26 mouse cellular contexts compared by ENCODE assay signal in genomic region chr3:127890008-127890407, GRCm38 (mm10). TPM values are rescaled to one million over a fixed set of nuclear protein-coding genes. Genes with fewer than 3 reads are reported as not detected.
A peak's percentile ranks its signal among the peaks of the same experiment; 100 is the strongest.
DNase-seq lines count a peak whose midpoint lies in the region; ATAC-seq and TF ChIP-seq lines count a peak whose summit lies in the region.
"Had no signal": no experiment of that assay in that cellular context is flagged by ENCODE, and none has a peak within 500 bp of the region (broad histone marks: within the 10 kb centered on the region; RNA-seq: fewer than 3 reads in every experiment).

No protein-coding gene starts in this region.

- DNase-seq in heart, adult 2 months, result no peak
- no peak for DNase-seq in heart, adult 8-10 months (ENCODE audit: low spot score)
- DNase-seq in MEL (ENCODE audit: low read depth, low spot score), result peak; percentile 16
- DNase-seq in layer of hippocampus, adult 9-10 months (ENCODE audit: low spot score), result no peak
- no peak for DNase-seq in frontal cortex, postnatal 36 days (ENCODE audit: low spot score in 2 of 2)
- DNase-seq: adrenal gland, adult 2 months; adrenal gland, postnatal 14 days; cerebellum, adult 11-12 months; cerebellum, adult 9-10 months; cerebellum, postnatal 14 days; gastrocnemius, postnatal 14 days; heart, adult 18-20 months; heart, postnatal 10 days; heart, postnatal 4 days had no signal

- TF ChIP-seq POLR2A in heart, adult 2 months (IDR thresholded peaks at IDR 0.05; ENCODE audit: insufficient read depth, low read depth, low read length), result no peak
- no peak for TF ChIP-seq POLR2A in MEL (IDR thresholded peaks at IDR 0.05; ENCODE audit: control insufficient read depth in 1 of 2, insufficient read depth in 1 of 2, low read depth in 1 of 2, low read length in 2 of 2, poor library complexity in 1 of 2)

- no peak overlapping the region for H3K9ac ChIP-seq in heart, adult 2 months (ENCODE audit: low read depth, low read length)
- no peak overlapping the region for H3K9ac ChIP-seq in MEL (ENCODE audit: control insufficient read depth, low read depth, low read length, poor library complexity, severe bottlenecking)
- H3K9ac ChIP-seq in liver, embryonic 12.5 days, result peak overlapping the region; percentile 59; the same call in 1 of the 2 replicates
- H3K9ac ChIP-seq in liver, embryonic 15.5 days, result no peak overlapping the region
- H3K9ac ChIP-seq: forebrain, embryonic 12.5 days; forebrain, embryonic 15.5 days; heart, embryonic 12.5 days; heart, embryonic 15.5 days; hindbrain, embryonic 14.5 days had no signal

- H3K27me3 ChIP-seq in heart, adult 2 months (ENCODE audit: control insufficient read depth, insufficient read depth, low read length), result no peaks in the 10 kb centered on the region
- H3K27me3 ChIP-seq in MEL (ENCODE audit: control insufficient read depth in 1 of 2, insufficient read depth in 2 of 2, low read length in 2 of 2), result no peaks in the 10 kb centered on the region
- H3K27me3 ChIP-seq in liver, embryonic 12.5 days (replicated peaks), result no peaks in the 10 kb centered on the region
- no peaks in the 10 kb centered on the region for H3K27me3 ChIP-seq in liver, embryonic 15.5 days
- H3K27me3 ChIP-seq: forebrain, embryonic 15.5 days; heart, embryonic 12.5 days; heart, embryonic 15.5 days; Patski had no signal

- intact Hi-C loops in heart, adult 2 months (cut with DNase I), result no loop called here

- peak overlapping the region; percentile 75 for H3K4me2 ChIP-seq in liver, embryonic 12.5 days
- peak overlapping the region; percentile 75 for H3K4me2 ChIP-seq in liver, embryonic 15.5 days
- H3K4me2 ChIP-seq: forebrain, embryonic 12.5 days; forebrain, embryonic 15.5 days; heart, embryonic 12.5 days; heart, embryonic 15.5 days; hindbrain, embryonic 14.5 days had no signal

- TF ChIP-seq EP300 in heart, adult 2 months (IDR thresholded peaks at IDR 0.05; ENCODE audit: insufficient read depth, low read depth, low read length), result no peak
- no peak for TF ChIP-seq EP300 in MEL (IDR thresholded peaks at IDR 0.05; ENCODE audit: low read depth in 1 of 2, low read length in 2 of 2)

- peaks cover 3% of the 10 kb centered on the region for H3K4me1 ChIP-seq in heart, adult 2 months (ENCODE audit: control insufficient read depth, insufficient read depth, low read length)
- H3K4me1 ChIP-seq in MEL (ENCODE audit: control insufficient read depth in 1 of 2, insufficient read depth in 2 of 2, low read length in 2 of 2), result peaks cover 46 to 49% of the 10 kb centered on the region in 2 experiments
- H3K4me1 ChIP-seq in liver, embryonic 12.5 days, result peaks cover 78% of the 10 kb centered on the region
- H3K4me1 ChIP-seq in liver, embryonic 15.5 days (replicated peaks), result peaks cover 69% of the 10 kb centered on the region

- H3K4me3 ChIP-seq in heart, adult 2 months, result no peak overlapping the region
- H3K4me3 ChIP-seq in MEL (ENCODE audit: control insufficient read depth in 1 of 2, insufficient read depth in 1 of 2, low read depth in 2 of 2, low read length in 2 of 2), result no peak overlapping the region
- 0 out of 2 replicates have a peak overlapping the region, but pooled peaks have one; percentile 9 for H3K4me3 ChIP-seq in liver, embryonic 12.5 days
- H3K4me3 ChIP-seq in liver, embryonic 15.5 days (replicated peaks), result no peak overlapping the region
- H3K4me3 ChIP-seq: forebrain, embryonic 12.5 days; forebrain, embryonic 15.5 days; heart, embryonic 12.5 days; heart, embryonic 15.5 days had no signal

- H3K9me3 ChIP-seq in MEL (replicated peaks; ENCODE audit: insufficient read depth, low read length), result no peaks in the 10 kb centered on the region
- H3K9me3 ChIP-seq in liver, embryonic 12.5 days (replicated peaks), result no peaks in the 10 kb centered on the region
- no peaks in the 10 kb centered on the region for H3K9me3 ChIP-seq in liver, embryonic 15.5 days (replicated peaks)
- H3K9me3 ChIP-seq: forebrain, embryonic 12.5 days; forebrain, embryonic 15.5 days; heart, embryonic 12.5 days; heart, embryonic 15.5 days had no signal

- no peaks in the 10 kb centered on the region; the same call in 1 of the 2 replicates for H3K79me2 ChIP-seq in heart, adult 2 months (replicated peaks; ENCODE audit: control insufficient read depth, insufficient read depth, low read length)
- peaks cover 51% of the 10 kb centered on the region for H3K79me2 ChIP-seq in MEL (ENCODE audit: control insufficient read depth, insufficient read depth, low read length, poor library complexity)

- no peak for TF ChIP-seq CTCF in heart, adult 2 months (IDR thresholded peaks at IDR 0.05)
- TF ChIP-seq CTCF in MEL (IDR thresholded peaks at IDR 0.05 in 2 of 3, conservative IDR thresholded peaks at IDR 0.05 in 1 of 3; ENCODE audit: control insufficient read depth in 1 of 3, insufficient read depth in 1 of 3, low read depth in 2 of 3, low read length in 3 of 3, poor library complexity in 1 of 3, severe bottlenecking in 1 of 3), result no peak

- no peak for TF ChIP-seq RAD21 in MEL (IDR thresholded peaks at IDR 0.05; ENCODE audit: low read depth, low read length)

- H3K36me3 ChIP-seq in heart, adult 2 months (ENCODE audit: control insufficient read depth, insufficient read depth, low read length), result peaks cover 2% of the 10 kb centered on the region; the same call in 1 of the 2 replicates
- peaks cover 16 to 69% of the 10 kb centered on the region in 2 experiments for H3K36me3 ChIP-seq in MEL (ENCODE audit: control insufficient read depth in 1 of 2, insufficient read depth in 2 of 2, low read length in 2 of 2)
- peaks cover 44% of the 10 kb centered on the region for H3K36me3 ChIP-seq in liver, embryonic 12.5 days
- peaks cover 41% of the 10 kb centered on the region for H3K36me3 ChIP-seq in liver, embryonic 15.5 days (replicated peaks)
- H3K36me3 ChIP-seq: forebrain, embryonic 12.5 days; forebrain, embryonic 15.5 days; heart, embryonic 12.5 days; heart, embryonic 15.5 days had no signal

- ATAC-seq in liver, embryonic 12.5 days, result no peak
- no peak for ATAC-seq in liver, embryonic 15.5 days (ENCODE audit: insufficient read depth)
- ATAC-seq in activated CD4-positive, CD25-positive, alpha-beta regulatory T cell, adult 4 months, result no peak
- ATAC-seq: CD4-positive, CD25-positive, alpha-beta regulatory T cell, adult 4 months; forebrain, embryonic 15.5 days; hindbrain, postnatal 0 days; inflammation-experienced regulatory T-cells, adult 6 months; Patski had no signal

- H3K27ac ChIP-seq in heart, adult 2 months, result peak overlapping the region; percentile 40
- H3K27ac ChIP-seq in MEL (ENCODE audit: control insufficient read depth, low read depth, low read length), result peak overlapping the region; percentile 98
- peak overlapping the region; percentile 91 for H3K27ac ChIP-seq in liver, embryonic 12.5 days
- peak overlapping the region; percentile 91 for H3K27ac ChIP-seq in liver, embryonic 15.5 days (replicated peaks)
- H3K27ac ChIP-seq: forebrain, embryonic 12.5 days; forebrain, embryonic 15.5 days; heart, embryonic 15.5 days; hindbrain, embryonic 14.5 days; hindbrain, postnatal 0 days had no signal

TF ChIP-seq in MEL, 35 proteins besides CTCF, POLR2A, EP300 and RAD21:
- no peak for TF ChIP-seq RCOR1 (IDR thresholded peaks at IDR 0.05; ENCODE audit: low read depth, low read length)
- peak; percentile 96 for TF ChIP-seq ZKSCAN1 (IDR thresholded peaks at IDR 0.05; ENCODE audit: low read depth, low read length)
- TF ChIP-seq POLR2AphosphoS2 (IDR thresholded peaks at IDR 0.05; ENCODE audit: low read length), result no peak
- TF ChIP-seq CHD1 (IDR thresholded peaks at IDR 0.05; ENCODE audit: low read depth, low read length), result peak; percentile 53; the same call in 1 of the 2 replicates
- no peak for TF ChIP-seq KAT2A (conservative IDR thresholded peaks at IDR 0.05; ENCODE audit: low read depth, low read length)
TF ChIP-seq in MEL: peak in this region for 2.

RNA-seq across cellular contexts. Expression of gene Fam241a, which starts 6.1 kb away (rescaled TPM):
- total RNA-seq in heart, adult 2 months (2021), result 1 to 10 TPM; 3.6 to 4.2 TPM
- 1.3 and 1.7 TPM in 2 replicates for polyA plus RNA-seq in heart, adult 2 months (2012; rRNA removed)
- total RNA-seq in heart, adult 8-10 months (2022), result 1 to 10 TPM; 3.1 to 4.4 (median 3.9) TPM
- 22.2 and 30.2 TPM in 2 replicates for total RNA-seq in MEL (2012; rRNA removed)
- 10 to 100 TPM in 1 of 2 experiments, not detected in 1; 32.0 TPM for polyA plus RNA-seq in MEL (2012; ENCODE audit: insufficient read depth in 1 of 2, insufficient read length in 2 of 2, low read depth in 1 of 2, low replicate concordance in 2 of 2, missing spikeins in 1 of 2)
- polyA plus RNA-seq in liver, embryonic 12.5 days (2016; fragmentation: Nextera tagmentation; extraction: Ambion mirVana), result 61.8 and 62.3 TPM in 2 replicates
- 43.0 and 45.5 TPM in 2 replicates for polyA plus RNA-seq in liver, embryonic 15.5 days (2015; fragmentation: Nextera tagmentation; extraction: Ambion mirVana)
- polyA plus RNA-seq in activated CD4-positive, CD25-positive, alpha-beta regulatory T cell, adult 4 months (2017; shearing (Covaris generic)), result 1 to 10 TPM; 4.0 to 7.2 TPM

RNA-seq across cellular contexts. Expression of gene Ap1ar, which starts 52.7 kb away (rescaled TPM):
- 10 to 100 TPM; 17.6 to 18.2 TPM for total RNA-seq in heart, adult 2 months (2021)
- 12.0 and 17.7 TPM in 2 replicates for polyA plus RNA-seq in heart, adult 2 months (2012; rRNA removed)
- 10 to 100 TPM; 19.0 to 22.9 (median 20.3) TPM for total RNA-seq in heart, adult 8-10 months (2022)
- 52.4 and 65.0 TPM in 2 replicates for total RNA-seq in MEL (2012; rRNA removed)
- polyA plus RNA-seq in MEL (2012; ENCODE audit: insufficient read depth in 1 of 2, insufficient read length in 2 of 2, low read depth in 1 of 2, low replicate concordance in 2 of 2, missing spikeins in 1 of 2), result 100 to 1,000 TPM in 1 of 2 experiments, not detected in 1; 107 TPM
- polyA plus RNA-seq in liver, embryonic 12.5 days (2016; fragmentation: Nextera tagmentation; extraction: Ambion mirVana), result 37.3 and 39.3 TPM in 2 replicates
- polyA plus RNA-seq in liver, embryonic 15.5 days (2015; fragmentation: Nextera tagmentation; extraction: Ambion mirVana), result 19.1 and 19.2 TPM in 2 replicates
- polyA plus RNA-seq in activated CD4-positive, CD25-positive, alpha-beta regulatory T cell, adult 4 months (2017; shearing (Covaris generic)), result 10 to 100 TPM; 15.4 to 25.2 TPM

Comparison
In these comparisons a context has a peak if more than half of its experiments do, and no peak if none do; other contexts are left out.
1. H3K27ac ChIP-seq: peak in every context shown above with its lines; median percentile 98 in MEL; 91 in liver, embryonic 12.5 days; 91 in liver, embryonic 15.5 days; 40 in heart, adult 2 months.